Mouse (Mus musculus): ENCODE results near the gene Zpbp.

The Zpbp gene

GRCm38 (mm10) chr11:11461635-11462560 lies at the start of gene Zpbp, which contains the start of gene Spata48:
Gene Zpbp, minus strand, starts transcription at chr11:11462408.
Gene Spata48, plus strand, starts transcription at chr11:11462094.
- DNase-seq (ENCODE audit: low spot score), result peak; percentile 83

DNA sequence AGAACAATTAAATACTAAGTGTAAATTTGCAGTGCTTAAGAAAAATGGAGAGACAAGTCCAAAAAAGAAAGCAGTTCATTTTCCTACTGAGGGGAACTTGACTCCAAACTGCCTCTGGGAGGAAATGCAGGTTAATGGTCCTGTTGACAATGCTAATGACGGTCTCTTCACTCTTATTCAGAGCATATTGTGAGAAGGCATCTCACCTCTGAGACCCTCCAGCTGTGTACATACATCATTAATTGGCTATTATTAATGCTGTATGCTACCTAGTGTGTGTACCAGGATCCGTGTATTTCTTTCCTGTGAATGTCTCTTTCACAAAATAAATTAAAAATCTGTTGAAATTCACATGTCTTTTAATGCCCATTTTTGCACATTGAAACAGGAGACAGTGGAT lies 47.2 kb upstream of the Zpbp start:
- DNase-seq (ENCODE audit: low spot score), result no peak

GRCm38 (mm10) chr11:11506187-11506586 lies 44.0 kb upstream of the Zpbp start:
- DNase-seq (ENCODE audit: low spot score), result no peak

GRCm38 (mm10) chr11:11499944-11500343 lies 37.7 kb upstream of the Zpbp start:
- peak; percentile 6 for DNase-seq (ENCODE audit: low spot score)

- DNase-seq (ENCODE audit: low spot score), result no peak
Observed at GRCm38 (mm10) chr11:11495697-11496096, 33.5 kb upstream of the Zpbp start.

GRCm38 (mm10) chr11:11492044-11492443 lies 29.8 kb upstream of the Zpbp start:
- DNase-seq (ENCODE audit: low spot score), result no peak

DNA sequence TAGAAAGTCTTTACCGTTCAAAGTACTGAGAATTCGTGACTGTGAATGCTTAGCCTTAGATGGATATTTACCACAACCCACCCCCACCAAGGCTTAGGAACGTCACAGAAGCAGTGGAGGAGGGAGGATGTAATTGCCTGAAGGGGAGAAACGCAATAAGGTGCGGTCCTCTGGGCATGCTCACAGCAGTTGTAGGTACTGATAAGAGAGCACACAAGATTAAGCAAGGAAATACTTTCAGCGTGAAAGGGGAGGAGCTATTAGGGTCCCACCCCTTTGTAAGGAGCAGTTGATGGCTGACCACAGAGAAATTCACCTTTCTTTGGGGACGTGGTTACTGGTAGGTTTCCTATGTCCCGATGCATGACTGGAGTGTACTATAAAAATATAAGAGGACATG lies 22.2 kb upstream of the Zpbp start:
- DNase-seq (ENCODE audit: low spot score), result no peak

- no peak for DNase-seq (ENCODE audit: low spot score)
Observed at GRCm38 (mm10) chr11:11468924-11469323, 6.7 kb upstream of the Zpbp start.

GRCm38 (mm10) chr11:11462561-11462890 lies 318 bp upstream of the Zpbp start:
- DNase-seq (ENCODE audit: low spot score), result no peak

GRCm38 (mm10) chr11:11455037-11455436 lies 7.2 kb downstream of the Zpbp start:
- no peak for DNase-seq (ENCODE audit: low spot score)

- no peak for DNase-seq (ENCODE audit: low spot score)
Observed at GRCm38 (mm10) chr11:11417356-11417755, 44.9 kb downstream of the Zpbp start.

GRCm38 (mm10) chr11:11414188-11414587 lies 48.0 kb downstream of the Zpbp start:
- DNase-seq (ENCODE audit: low spot score), result no peak

- no peak for DNase-seq (ENCODE audit: low spot score)
Observed at GRCm38 (mm10) chr11:11394686-11395085, 67.5 kb downstream of the Zpbp start.

DNA sequence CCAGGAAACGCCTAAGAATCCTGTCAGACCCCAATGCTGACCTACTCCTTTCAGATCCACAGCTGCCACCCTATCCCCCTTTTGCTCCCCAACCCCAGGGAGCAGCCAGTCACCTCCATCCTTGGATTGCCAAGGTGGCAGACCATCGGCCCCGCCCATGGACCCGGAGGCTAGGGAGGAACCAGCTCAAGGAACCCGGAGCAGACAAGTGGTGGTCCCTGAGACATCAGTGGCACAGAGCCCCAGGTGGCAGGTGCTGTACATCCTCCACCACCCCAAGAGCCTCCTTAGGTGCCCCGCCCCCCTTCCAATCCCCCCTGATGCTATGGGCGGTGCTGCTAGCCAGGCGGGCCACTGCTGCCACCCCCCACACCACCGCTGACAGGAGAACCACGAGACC lies 69.0 kb downstream of the Zpbp start:
- DNase-seq (ENCODE audit: low spot score), result no peak

DNA sequence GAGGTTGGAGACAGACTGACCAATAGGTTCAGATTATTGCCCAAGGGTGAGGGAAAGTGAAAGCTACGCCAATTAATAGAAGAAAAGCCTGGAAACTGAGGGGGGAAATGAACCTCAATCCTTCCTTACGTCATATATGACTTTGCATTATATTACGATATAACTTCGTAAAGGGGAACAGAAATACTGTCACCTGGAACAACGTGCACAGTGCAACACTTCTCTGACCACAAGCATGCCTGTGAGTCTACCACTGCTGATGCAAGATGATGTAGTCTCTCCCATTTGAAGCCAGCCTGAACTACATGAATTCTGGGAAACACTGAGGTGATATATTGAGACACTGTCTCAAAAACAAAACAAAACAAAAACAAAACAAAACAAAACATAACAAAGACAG lies 90.9 kb downstream of the Zpbp start:
- DNase-seq (ENCODE audit: low spot score), result no peak

GRCm38 (mm10) chr11:11283512-11283911 lies 178.7 kb downstream of the Zpbp start:
- no peak for DNase-seq (ENCODE audit: low spot score)

- no peak for DNase-seq (ENCODE audit: low spot score)
Observed at GRCm38 (mm10) chr11:11280128-11280527, 182.1 kb downstream of the Zpbp start.

- DNase-seq (ENCODE audit: low spot score), result no peak
Observed at GRCm38 (mm10) chr11:11257348-11257747, 204.9 kb downstream of the Zpbp start.

GRCm38 (mm10) chr11:11242694-11243377 lies 219.4 kb downstream of the Zpbp start:
- DNase-seq (ENCODE audit: low spot score), result no peak

DNA sequence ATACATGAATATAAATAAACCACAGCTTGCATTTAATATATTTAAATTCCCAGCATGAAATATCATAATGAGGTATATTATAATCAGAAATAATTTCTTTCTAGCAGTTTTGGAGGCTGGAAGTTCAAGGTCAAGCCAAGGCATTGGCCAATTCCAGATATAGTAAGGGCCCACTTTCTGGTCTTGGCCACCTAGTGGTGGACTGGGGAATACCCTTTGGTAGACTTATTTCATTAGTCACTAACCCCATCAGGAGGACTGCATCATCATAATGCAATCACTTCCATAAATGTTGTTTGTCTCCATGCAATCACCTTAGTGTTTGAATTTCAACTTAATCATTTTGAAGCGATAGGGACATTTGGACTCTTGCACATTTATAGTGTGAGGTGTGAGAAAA lies 222.9 kb downstream of the Zpbp start:
- no peak for DNase-seq (ENCODE audit: low spot score)
